Mouse (Mus musculus) gastrocnemius, postnatal 36 days (tissue): ENCODE measurements around the gene Spred1. TPM values are rescaled to one million over a fixed set of nuclear protein-coding genes. Genes with fewer than 3 reads are reported as not detected.

Source experiments
- microRNA-seq, 2 experiments: library from miRNA; unstranded; fragments of <30 nt; microRNA quantifications; one replicate each; pipeline ENCODE4 v1.2.0; 2021
- total RNA-seq, 2 experiments: library from RNA; stranded (reverse); gene quantifications; 2 replicates each; pipeline ENCODE4 v1.2.3; 2021

Gene Spred1
- total RNA-seq, 2 experiments from 2014 or later: 6.5 to 6.8 TPM

Small RNA genes within 50 kb of the gene (microRNA-seq; reads per million reads assigned to microRNA genes)
- gene Mir674: 468 to 1,106 reads per million in 2 experiments

Other genes with a start within 250 kb of the Spred1 start
- not detected for gene Tmco5, start 242.7 kb upstream of the Spred1 start, total RNA-seq
- 10 to 100 TPM; 16.1 to 18.4 TPM for gene Fam98b, start 128.4 kb downstream of the Spred1 start, total RNA-seq
- gene Rasgrp1, start 221.6 kb downstream of the Spred1 start, total RNA-seq: 1 to 10 TPM in 1 of 2 experiments, not detected in 1; 1.2 TPM